8 mouse cellular contexts compared by ENCODE assay signal in the genomic region with DNA sequence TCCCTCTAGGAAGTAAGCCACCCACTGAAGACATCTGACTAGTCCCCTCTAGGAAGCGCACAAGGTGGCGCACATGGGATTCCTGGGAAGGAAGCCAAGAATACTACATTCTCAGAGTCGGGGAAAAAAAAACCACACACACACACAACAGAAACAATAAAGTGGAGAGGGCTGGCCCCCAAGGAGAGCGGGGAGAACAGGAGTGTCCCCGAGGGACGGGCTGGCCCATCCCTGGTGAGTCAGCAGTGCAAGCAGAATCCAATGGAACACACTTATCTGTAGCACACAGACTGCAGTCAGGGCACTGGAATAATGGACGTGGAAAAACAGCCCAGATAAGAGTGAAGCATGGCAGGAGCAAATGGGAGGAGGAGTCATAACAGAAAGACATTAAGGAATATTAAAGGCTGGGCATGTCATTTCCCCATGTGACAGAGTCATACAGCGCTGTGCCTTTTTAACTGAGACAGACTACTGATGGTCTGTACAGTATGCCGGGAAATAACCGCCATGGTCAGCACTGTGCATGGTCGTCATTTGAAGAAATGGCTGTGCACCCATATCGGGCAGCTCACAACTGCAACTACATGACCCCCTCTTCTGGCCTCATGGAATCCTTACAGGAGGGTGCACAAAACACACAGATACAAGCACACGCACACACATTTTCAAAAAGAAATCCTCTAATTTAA. TPM values are rescaled to one million over a fixed set of nuclear protein-coding genes. Genes with fewer than 3 reads are reported as not detected.
DNase-seq lines count a peak whose midpoint lies in the region; ATAC-seq and TF ChIP-seq lines count a peak whose summit lies in the region.

No protein-coding gene starts in this region.

- peak; percentile 17 for DNase-seq in gastrocnemius, postnatal 14 days
- no peak for DNase-seq in gastrocnemius, postnatal 36 days
- DNase-seq in kidney, postnatal 14 days: peak; percentile 31
- no peak for DNase-seq in cerebellum, postnatal 36 days
- no peak for DNase-seq in cerebellum, adult 9-10 months
- DNase-seq in cerebellum, adult 8-10 months: no peak

- ATAC-seq in erythroblast, adult 5-6 weeks (replicated peaks; ENCODE audit: low FRiP score, poor library complexity, severe bottlenecking): peak; percentile 79

- H3K79me2 ChIP-seq in C2C12 (ENCODE audit: control insufficient read depth, insufficient read depth): no peaks in the 10 kb centered on the region

- H3K36me3 ChIP-seq in C2C12 (ENCODE audit: control insufficient read depth, insufficient read depth): peaks cover 19% of the 10 kb centered on the region

- H3K79me3 ChIP-seq in C2C12 (ENCODE audit: low read depth): no peaks in the 10 kb centered on the region

- TF ChIP-seq CTCF in C2C12 (IDR thresholded peaks at IDR 0.05; ENCODE audit: control insufficient read depth, insufficient read depth, insufficient read length): no peak

- no peaks in the 10 kb centered on the region for H3K27me3 ChIP-seq in C2C12 (ENCODE audit: control insufficient read depth, insufficient read depth, insufficient read length)

- H3K4me3 ChIP-seq in C2C12 (ENCODE audit: insufficient read depth, poor library complexity, severe bottlenecking): no peak overlapping the region

- intact Hi-C loops in gastrocnemius, postnatal 14 days (cut with DNase I; ENCODE audit: low total_unique reads): no loop called here
- intact Hi-C loops in gastrocnemius, postnatal 36 days (cut with DNase I): no loop called here

- H3ac ChIP-seq in C2C12 (ENCODE audit: control insufficient read depth, insufficient read length, low read depth): no peak overlapping the region

TF ChIP-seq in C2C12, 6 proteins besides CTCF, POLR2A, EP300 and RAD21:
- peak; percentile 29 for TF ChIP-seq MAX (IDR thresholded peaks at IDR 0.05)
- TF ChIP-seq FOSL1 (IDR thresholded peaks at IDR 0.05; ENCODE audit: insufficient read depth, low read length, poor library complexity, severe bottlenecking): peak; percentile 75
- no peak for TF ChIP-seq MYOG (IDR thresholded peaks at IDR 0.05; ENCODE audit: control insufficient read depth, extremely low read depth, insufficient read length)
- peak; percentile 19 for TF ChIP-seq USF1 (IDR thresholded peaks at IDR 0.05; ENCODE audit: low read depth)

RNA-seq across cellular contexts. Expression of a gene that starts 31.9 kb away (rescaled TPM):
- total RNA-seq in gastrocnemius, postnatal 14 days (2021): 10 to 100 TPM; 30.9 to 35.2 TPM
- 10 to 100 TPM; 16.2 to 22.0 TPM for total RNA-seq in gastrocnemius, postnatal 36 days (2021)
- polyA plus RNA-seq in C2C12 (2012; fragmentation: generic; extraction: Trizol): 14.7 TPM
- 17.6 and 20.4 TPM in 2 replicates for total RNA-seq in erythroblast, adult 5-6 weeks (2015; ENCODE audit: low replicate concordance)
- 17.0 and 18.7 TPM in 2 replicates for total RNA-seq in erythroblast, adult 5-6 weeks (2017; ENCODE audit: low replicate concordance)

Comparison
In these comparisons a context has a peak if more than half of its experiments do, and no peak if none do; other contexts are left out.
1. DNase-seq: peak in gastrocnemius, postnatal 14 days (single experiment) and kidney, postnatal 14 days (single experiment); none in gastrocnemius, postnatal 36 days (0 of 2), cerebellum, postnatal 36 days (0 of 2), cerebellum, adult 9-10 months (single experiment) and cerebellum, adult 8-10 months (single experiment).